ENCODE assay signal across 8 mouse cellular contexts in the genomic region with DNA sequence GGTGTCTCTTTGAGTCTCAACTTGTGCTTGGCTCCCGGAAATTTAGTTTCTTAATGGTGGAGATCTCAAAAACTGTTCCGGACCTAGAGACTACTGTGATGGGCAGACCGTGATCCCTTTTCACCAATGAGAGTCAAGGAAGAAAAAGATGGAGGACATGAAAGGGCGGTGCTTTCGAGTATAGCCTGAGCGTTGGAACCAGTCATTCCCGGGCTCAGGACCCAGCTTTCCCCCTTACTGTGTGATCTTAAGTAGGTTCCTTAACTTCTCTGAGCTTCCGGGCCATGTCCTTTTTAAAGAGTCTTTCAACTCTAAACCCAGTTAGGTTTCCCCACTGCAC. TPM values are rescaled to one million over a fixed set of nuclear protein-coding genes. Genes with fewer than 3 reads are reported as not detected.
DNase-seq lines count a peak whose midpoint lies in the region; ATAC-seq and TF ChIP-seq lines count a peak whose summit lies in the region.

No protein-coding gene starts in this region.

- no peak for TF ChIP-seq CTCF in heart, postnatal 0 days (IDR thresholded peaks at IDR 0.05; ENCODE audit: low read depth)

- H3K4me1 ChIP-seq in ES-E14 (ENCODE audit: control insufficient read depth in 2 of 2, insufficient read depth in 2 of 2, low read length in 2 of 2, poor library complexity in 1 of 2): peaks cover 6 to 13% of the 10 kb centered on the region in 2 experiments; a peak in 2 of 4 replicates
- H3K4me1 ChIP-seq in heart, postnatal 0 days (ENCODE audit: control insufficient read depth, insufficient read depth): peaks cover 12% of the 10 kb centered on the region
- H3K4me1 ChIP-seq in liver, embryonic 15.5 days (replicated peaks): peaks cover 9% of the 10 kb centered on the region; the same call in 1 of the 2 replicates
- H3K4me1 ChIP-seq in neural tube, embryonic 14.5 days (ENCODE audit: control insufficient read depth, insufficient read depth, low read length): no peaks in the 10 kb centered on the region

- H3K36me3 ChIP-seq in ES-E14 (ENCODE audit: control insufficient read depth, insufficient read depth, low read length, poor library complexity, severe bottlenecking): no peaks in the 10 kb centered on the region
- no peaks in the 10 kb centered on the region for H3K36me3 ChIP-seq in heart, postnatal 0 days (replicated peaks; ENCODE audit: control insufficient read depth, insufficient read depth, low read length)
- H3K36me3 ChIP-seq in liver, embryonic 15.5 days (replicated peaks): no peaks in the 10 kb centered on the region
- H3K36me3 ChIP-seq in neural tube, embryonic 14.5 days (ENCODE audit: control insufficient read depth, insufficient read depth, low read length): no peaks in the 10 kb centered on the region

- TF ChIP-seq EP300 in heart, postnatal 0 days (IDR thresholded peaks at IDR 0.05; ENCODE audit: low read depth): no peak

- WGBS in heart, postnatal 0 days: 2% methylated on average over 8 of the region's 8 CpGs
- 2% methylated on average over 8 of the region's 8 CpGs for WGBS in liver, embryonic 15.5 days (ENCODE audit: insufficient replicate concordance)
- WGBS in neural tube, embryonic 14.5 days: 1% methylated on average over 8 of the region's 8 CpGs

- no peaks in the 10 kb centered on the region for H3K27me3 ChIP-seq in heart, postnatal 0 days (ENCODE audit: control insufficient read depth, insufficient read depth, low read length)
- H3K27me3 ChIP-seq in liver, embryonic 15.5 days: peaks cover 68% of the 10 kb centered on the region
- peaks cover 7% of the 10 kb centered on the region for H3K27me3 ChIP-seq in neural tube, embryonic 14.5 days (ENCODE audit: control insufficient read depth, insufficient read depth, low read length)

- H3K9ac ChIP-seq in ES-E14 (ENCODE audit: insufficient read depth, low read depth, low read length, poor library complexity, severe bottlenecking): peak overlapping the region; percentile 81
- H3K9ac ChIP-seq in heart, postnatal 0 days (replicated peaks; ENCODE audit: low read depth, low read length): peak overlapping the region; percentile 63
- peak overlapping the region; percentile 21; the same call in 1 of the 2 replicates for H3K9ac ChIP-seq in liver, embryonic 15.5 days
- peak overlapping the region; percentile 78 for H3K9ac ChIP-seq in neural tube, embryonic 14.5 days (replicated peaks; ENCODE audit: low read depth, low read length)

- no peaks in the 10 kb centered on the region for H3K9me3 ChIP-seq in ES-E14 (ENCODE audit: control insufficient read depth, insufficient read depth, low read depth, low read length)
- no peaks in the 10 kb centered on the region for H3K9me3 ChIP-seq in heart, postnatal 0 days (replicated peaks; ENCODE audit: control insufficient read depth, low read length)
- no peaks in the 10 kb centered on the region for H3K9me3 ChIP-seq in liver, embryonic 15.5 days (replicated peaks)
- H3K9me3 ChIP-seq in neural tube, embryonic 14.5 days (ENCODE audit: control insufficient read depth, low read length): no peaks in the 10 kb centered on the region

- H3K4me3 ChIP-seq in ES-E14 (ENCODE audit: insufficient read depth in 1 of 2, low read depth in 1 of 2, low read length in 2 of 2, poor library complexity in 1 of 2, severe bottlenecking in 1 of 2): peak overlapping the region; percentile 48 to 83
- H3K4me3 ChIP-seq in heart, postnatal 0 days (ENCODE audit: low read depth, low read length): peak overlapping the region; percentile 68
- peak overlapping the region; percentile 56 for H3K4me3 ChIP-seq in liver, embryonic 15.5 days (replicated peaks)
- H3K4me3 ChIP-seq in neural tube, embryonic 14.5 days (ENCODE audit: low read depth, low read length): peak overlapping the region; percentile 64

- in situ Hi-C loops in ES-E14 (cut with MboI; ENCODE audit: low sequenced_read_pairs in 2 of 2, unreplicated experiment in 2 of 2): no loop called here

- intact Hi-C loops in heart, postnatal 25 days (cut with DNase I): loop anchor here (2.0 to 10.0 kb wide), 2 partner anchors 140 to 318 kb away; a partner anchor contains a TSS

- H3K27ac ChIP-seq in ES-E14 (ENCODE audit: insufficient read depth, low read depth, low read length, poor library complexity, severe bottlenecking): peak overlapping the region; percentile 92; the same call in 1 of the 2 replicates
- peak overlapping the region; percentile 96 for H3K27ac ChIP-seq in heart, postnatal 0 days (ENCODE audit: low read depth)
- no peak overlapping the region for H3K27ac ChIP-seq in liver, embryonic 15.5 days (replicated peaks)
- peak overlapping the region; percentile 62; the same call in 1 of the 2 replicates for H3K27ac ChIP-seq in neural tube, embryonic 14.5 days (ENCODE audit: low read depth, low read length)

- peak; percentile 62 for ATAC-seq in common myeloid progenitor, adult 5-6 weeks (replicated peaks; ENCODE audit: low read depth, poor library complexity, severe bottlenecking)
- peak; percentile 73 for ATAC-seq in heart, postnatal 0 days (ENCODE audit: insufficient read depth, low read depth)
- ATAC-seq in liver, embryonic 15.5 days (ENCODE audit: insufficient read depth): no peak
- peak; percentile 69; the same call in 1 of the 2 replicates for ATAC-seq in neural tube, embryonic 14.5 days (ENCODE audit: low read depth)

- peak overlapping the region; percentile 91 for H3K4me2 ChIP-seq in heart, postnatal 0 days (ENCODE audit: low read depth, low read length)
- H3K4me2 ChIP-seq in liver, embryonic 15.5 days: peak overlapping the region; percentile 78
- peak overlapping the region; percentile 90 for H3K4me2 ChIP-seq in neural tube, embryonic 14.5 days (ENCODE audit: low read depth, low read length)

- peak; percentile 61 for DNase-seq in heart, adult 8-10 months (ENCODE audit: low spot score)
- no peak for DNase-seq in heart, postnatal 25 days (ENCODE audit: low spot score)
- peak; percentile 54 for DNase-seq in ES-E14 (ENCODE audit: low read depth, low spot score)
- DNase-seq in heart, postnatal 0 days (ENCODE audit: low spot score): peak; percentile 76
- DNase-seq in right cerebral cortex, postnatal 25 days: no peak

TF ChIP-seq in ES-E14, 5 proteins besides CTCF, POLR2A, EP300 and RAD21:
- TF ChIP-seq HCFC1 (IDR thresholded peaks at IDR 0.05; ENCODE audit: borderline replicate concordance, insufficient read depth, low read length): no peak
- no peak for TF ChIP-seq ZC3H11A (IDR thresholded peaks at IDR 0.05; ENCODE audit: borderline replicate concordance, low read depth, low read length)
- TF ChIP-seq MAFK (IDR thresholded peaks at IDR 0.05; ENCODE audit: insufficient read depth, low read depth, low read length): no peak
- no peak for TF ChIP-seq CHD2 (IDR thresholded peaks at IDR 0.05; ENCODE audit: low read depth, low read length)
- TF ChIP-seq ZNF384 (IDR thresholded peaks at IDR 0.05; ENCODE audit: low read depth, low read length): no peak

RNA-seq across cellular contexts. Expression of a gene that starts 0.8 kb away (rescaled TPM):
- under 1 TPM in 3 of 4 experiments, not detected in 1; 0.24 to 0.60 (median 0.41) TPM for total RNA-seq in heart, adult 8-10 months (2022)
- under 1 TPM; 0.23 to 0.53 TPM for total RNA-seq in heart, postnatal 25 days (2021)
- total RNA-seq in ES-E14 (2012; rRNA removed): 0.89 and 1.0 TPM in 2 replicates
- total RNA-seq in common myeloid progenitor, adult 5-6 weeks (2017): not detected in 2 replicates
- total RNA-seq in heart, postnatal 0 days (2014; rRNA removed; ENCODE audit: low replicate concordance): not detected in 2 replicates
- polyA plus RNA-seq in heart, postnatal 0 days (2015; fragmentation: Nextera tagmentation; extraction: Ambion mirVana): 0.27 and 0.43 TPM in 2 replicates
- 0.08 and 0.10 TPM in 2 replicates for polyA plus RNA-seq in liver, embryonic 15.5 days (2015; fragmentation: Nextera tagmentation; extraction: Ambion mirVana)
- 0.45 and 0.50 TPM in 2 replicates for polyA plus RNA-seq in neural tube, embryonic 14.5 days (2014; fragmentation: Nextera tagmentation; extraction: Ambion mirVana)

RNA-seq across cellular contexts. Expression of a gene that starts 6.8 kb away (rescaled TPM):
- 10 to 100 TPM; 28.3 to 48.0 (median 38.1) TPM for total RNA-seq in heart, adult 8-10 months (2022)
- total RNA-seq in heart, postnatal 25 days (2021): 10 to 100 TPM; 43.4 to 50.2 TPM
- total RNA-seq in ES-E14 (2012; rRNA removed): 34.6 and 41.0 TPM in 2 replicates
- 6.5 and 11.1 TPM in 2 replicates for total RNA-seq in common myeloid progenitor, adult 5-6 weeks (2017)
- total RNA-seq in heart, postnatal 0 days (2014; rRNA removed; ENCODE audit: low replicate concordance): 22.6 and 24.5 TPM in 2 replicates
- polyA plus RNA-seq in heart, postnatal 0 days (2015; fragmentation: Nextera tagmentation; extraction: Ambion mirVana): 80.2 and 91.1 TPM in 2 replicates
- polyA plus RNA-seq in liver, embryonic 15.5 days (2015; fragmentation: Nextera tagmentation; extraction: Ambion mirVana): 10.9 and 12.8 TPM in 2 replicates
- polyA plus RNA-seq in neural tube, embryonic 14.5 days (2014; fragmentation: Nextera tagmentation; extraction: Ambion mirVana): 56.8 and 65.2 TPM in 2 replicates

RNA-seq across cellular contexts. Expression of a gene that starts 39.5 kb away (rescaled TPM):
- not detected for total RNA-seq in heart, adult 8-10 months (2022)
- not detected for total RNA-seq in heart, postnatal 25 days (2021)
- 0.32 and 1.5 TPM in 2 replicates for total RNA-seq in ES-E14 (2012; rRNA removed)
- total RNA-seq in common myeloid progenitor, adult 5-6 weeks (2017): not detected in 2 replicates
- not detected in 2 replicates for total RNA-seq in heart, postnatal 0 days (2014; rRNA removed; ENCODE audit: low replicate concordance)
- not detected in 2 replicates for polyA plus RNA-seq in heart, postnatal 0 days (2015; fragmentation: Nextera tagmentation; extraction: Ambion mirVana)
- not detected in 2 replicates for polyA plus RNA-seq in liver, embryonic 15.5 days (2015; fragmentation: Nextera tagmentation; extraction: Ambion mirVana)
- 2.5 and 2.6 TPM in 2 replicates for polyA plus RNA-seq in neural tube, embryonic 14.5 days (2014; fragmentation: Nextera tagmentation; extraction: Ambion mirVana)

Comparison
In these comparisons a context has a peak if more than half of its experiments do, and no peak if none do; other contexts are left out.
1. DNase-seq: peak in heart, adult 8-10 months (single experiment), ES-E14 (single experiment) and heart, postnatal 0 days (single experiment); none in heart, postnatal 25 days (single experiment) and right cerebral cortex, postnatal 25 days (single experiment).
2. H3K9ac ChIP-seq: peak in every context shown above with its lines; median percentile 81 in ES-E14; 78 in neural tube, embryonic 14.5 days; 63 in heart, postnatal 0 days; 21 in liver, embryonic 15.5 days.
3. Peak in every context shown above with its lines, with median percentiles within 50 percentile points of each other: H3K4me3 ChIP-seq and H3K4me2 ChIP-seq.